Mouse (Mus musculus) neural tube, embryonic 14.5 days (tissue): ENCODE results near the gene Wfdc1. TPM values are rescaled to one million over a fixed set of nuclear protein-coding genes. Genes with fewer than 3 reads are reported as not detected.

Source experiments
- ATAC-seq: fragments of 200-750 bp; cut with Nextera tagmentation; 2 replicates; pipeline ENCODE4 v1.8.0; 2017; ENCODE audit warnings: low read depth, mild to moderate bottlenecking, moderate TSS enrichment, moderate library complexity
- H3K27ac ChIP-seq: fragments of 300-500 bp; sonication (generic); 2 replicates; pipeline ENCODE4 v1.5.1; 2014; ENCODE audit warnings: low read depth, mild to moderate bottlenecking, control low read depth, low read length, moderate library complexity, mixed read lengths
- H3K27me3 ChIP-seq: fragments of 300-500 bp; sonication (generic); 2 replicates; pipeline ENCODE4 v1.6.1; 2014; ENCODE audit warnings: low read length; ENCODE audit not compliant: control insufficient read depth, insufficient read depth
- H3K36me3 ChIP-seq: fragments of 300-500 bp; sonication (generic); 2 replicates; pipeline ENCODE4 v1.6.1; 2014; ENCODE audit warnings: low read length, mixed read lengths; ENCODE audit not compliant: control insufficient read depth, insufficient read depth
- H3K4me1 ChIP-seq: fragments of 300-500 bp; sonication (generic); 2 replicates; pipeline ENCODE4 v1.6.1; 2014; ENCODE audit warnings: low read length; ENCODE audit not compliant: control insufficient read depth, insufficient read depth
- H3K4me2 ChIP-seq: fragments of 300-500 bp; sonication (generic); 2 replicates; pipeline ENCODE4 v1.6.1; 2014; ENCODE audit warnings: mild to moderate bottlenecking, low read depth, low read length, control low read depth
- H3K4me3 ChIP-seq: fragments of 300-500 bp; sonication (generic); 2 replicates; pipeline ENCODE4 v1.5.1; 2014; ENCODE audit warnings: low read depth, low read length, control low read depth, mixed read lengths
- H3K9ac ChIP-seq: fragments of 300-500 bp; sonication (generic); replicated peaks from 2 replicates; pipeline ENCODE4 v1.6.1; 2014; ENCODE audit warnings: low read depth, mild to moderate bottlenecking, control low read depth, low read length, mixed read lengths
- H3K9me3 ChIP-seq: fragments of 300-500 bp; sonication (generic); 2 replicates; pipeline ENCODE4 v1.6.1; 2016; ENCODE audit warnings: low read length; ENCODE audit not compliant: control insufficient read depth
- WGBS: fragments of 180-500 bp; shearing (Covaris S2); extraction: QIAGEN DNeasy Blood & Tissue Kit; methylation state at CpG from one replicate; pipeline ENCODE4 v1.1.7; 2014; 5-methylcytosine and 5-hydroxymethylcytosine counted together
- polyA plus RNA-seq: library from polyadenylated mRNA; unstranded; fragments of >200 nt; fragmentation: Nextera tagmentation; extraction: Ambion mirVana; gene quantifications from 2 replicates; pipeline ENCODE4 v1.2.1, GENCODE M21; 2014

Wfdc1 gene
- polyA plus RNA-seq, 1 experiment from 2014 or later, result 3.2 TPM

DNA sequence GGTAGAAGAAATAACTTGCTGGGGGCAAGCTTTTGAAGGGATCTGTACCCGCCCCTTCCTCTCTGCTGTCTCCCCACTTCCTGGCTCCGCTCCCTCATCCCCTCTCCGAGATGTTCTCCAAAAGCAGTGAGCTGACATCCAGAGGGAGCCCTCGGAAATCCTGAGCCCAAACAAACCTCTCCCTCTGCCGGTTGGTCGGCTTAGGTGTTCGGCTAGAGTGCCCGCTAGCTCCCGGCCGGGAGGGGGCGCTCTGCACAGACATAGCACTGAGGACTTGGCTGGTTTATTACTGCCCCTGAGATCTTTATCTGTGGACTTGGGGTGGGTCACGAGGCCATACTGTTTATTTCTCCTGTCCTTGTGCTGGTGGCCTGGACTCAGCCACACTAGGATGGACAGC is 3.1 kb downstream of the Wfdc1 start:
- no peak for ATAC-seq
- no peak overlapping the region for H3K27ac ChIP-seq
- no peak overlapping the region for H3K4me2 ChIP-seq
- H3K4me3 ChIP-seq, result no peak overlapping the region
- H3K9me3 ChIP-seq, result no peaks in the 10 kb centered on the region
- no peaks in the 10 kb centered on the region for H3K36me3 ChIP-seq
- WGBS, result 61% methylated on average over 12 of the region's 12 CpGs
- no peaks in the 10 kb centered on the region for H3K27me3 ChIP-seq
- H3K9ac ChIP-seq, result no peak overlapping the region
- no peaks in the 10 kb centered on the region for H3K4me1 ChIP-seq

DNA sequence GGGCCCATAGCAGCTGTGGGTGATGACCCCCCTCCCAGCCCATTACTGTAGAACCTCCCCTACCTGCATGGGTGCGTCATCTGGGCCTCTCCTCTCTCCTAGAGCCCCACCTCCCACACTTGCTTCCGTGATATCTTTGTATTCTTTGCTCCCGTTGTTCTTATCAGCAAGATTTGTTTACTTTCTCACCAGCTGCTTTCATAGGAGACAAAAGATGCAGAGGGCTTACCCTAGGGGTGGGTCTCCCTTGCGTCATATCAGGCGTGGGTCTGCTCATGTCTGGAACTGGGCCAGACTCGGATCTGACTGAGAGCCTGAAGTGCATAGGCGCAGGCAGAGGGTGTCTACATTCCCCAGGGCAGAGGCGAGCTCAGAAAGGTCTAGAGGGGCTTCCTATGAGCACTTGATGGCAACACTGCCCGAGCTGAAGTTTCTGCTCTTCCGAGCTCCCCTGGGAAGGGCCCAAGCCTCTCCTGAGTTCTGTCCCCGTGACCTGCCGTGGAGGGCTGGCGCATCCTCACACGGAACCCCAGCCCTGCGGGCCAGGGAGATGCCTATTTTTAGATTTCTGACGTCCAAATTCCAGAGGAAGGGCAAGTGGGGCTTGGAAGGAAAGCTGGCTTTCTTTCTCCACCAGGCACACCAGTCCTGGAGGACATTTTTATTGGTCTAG is 4.4 kb downstream of the Wfdc1 start:
- ATAC-seq, result no peak
- H3K4me2 ChIP-seq, result no peak overlapping the region
- no peak overlapping the region for H3K4me3 ChIP-seq
- H3K9ac ChIP-seq, result no peak overlapping the region
- H3K4me1 ChIP-seq, result no peaks in the 10 kb centered on the region
- no peaks in the 10 kb centered on the region for H3K36me3 ChIP-seq
- no peak overlapping the region for H3K27ac ChIP-seq
- WGBS, result 66% methylated on average over 16 of the region's 16 CpGs
- no peaks in the 10 kb centered on the region for H3K9me3 ChIP-seq
- H3K27me3 ChIP-seq, result no peaks in the 10 kb centered on the region

- ATAC-seq, result no peak
- WGBS, result 81% methylated on average over 9 of the region's 11 CpGs
- no peaks in the 10 kb centered on the region for H3K4me1 ChIP-seq
- H3K27ac ChIP-seq, result no peak overlapping the region
- H3K4me3 ChIP-seq, result no peak overlapping the region
- no peak overlapping the region for H3K9ac ChIP-seq
- H3K4me2 ChIP-seq, result no peak overlapping the region
- no peaks in the 10 kb centered on the region for H3K9me3 ChIP-seq
- H3K27me3 ChIP-seq, result no peaks in the 10 kb centered on the region
- no peaks in the 10 kb centered on the region for H3K36me3 ChIP-seq
Observed at GRCm38 (mm10) chr8:119673976-119674555, 7.9 kb downstream of the Wfdc1 start.

- no peak overlapping the region for H3K9ac ChIP-seq
- 80% methylated on average over 5 of the region's 5 CpGs for WGBS
- H3K4me2 ChIP-seq, result no peak overlapping the region
- H3K36me3 ChIP-seq, result no peaks in the 10 kb centered on the region
- no peaks in the 10 kb centered on the region for H3K4me1 ChIP-seq
- H3K27ac ChIP-seq, result no peak overlapping the region
- no peak overlapping the region for H3K4me3 ChIP-seq
- H3K27me3 ChIP-seq, result no peaks in the 10 kb centered on the region
- no peak for ATAC-seq
- no peaks in the 10 kb centered on the region for H3K9me3 ChIP-seq
Observed at GRCm38 (mm10) chr8:119675457-119675856, 9.3 kb downstream of the Wfdc1 start.

GRCm38 (mm10) chr8:119676389-119676788 is 10.2 kb downstream of the Wfdc1 start:
- Histone ChIP-seq H3K27ac (no peak overlapping the region), H3K9ac (no peak overlapping the region), H3K36me3 (no peaks in the 10 kb centered on the region), H3K9me3 (no peaks in the 10 kb centered on the region), H3K27me3 (no peaks in the 10 kb centered on the region), H3K4me1 (no peaks in the 10 kb centered on the region), H3K4me3 (no peak overlapping the region), H3K4me2 (no peak overlapping the region)
- WGBS, result 22% methylated on average over 8 of the region's 8 CpGs
- ATAC-seq, result peak; percentile 67; the same call in 1 of the 2 replicates

GRCm38 (mm10) chr8:119678138-119678843 is 12.1 kb downstream of the Wfdc1 start:
- H3K4me2 ChIP-seq, result no peak overlapping the region
- H3K27ac ChIP-seq, result no peak overlapping the region
- no peak for ATAC-seq
- no peak overlapping the region for H3K4me3 ChIP-seq
- no peaks in the 10 kb centered on the region for H3K36me3 ChIP-seq
- H3K27me3 ChIP-seq, result no peaks in the 10 kb centered on the region
- H3K9me3 ChIP-seq, result no peaks in the 10 kb centered on the region
- no peak overlapping the region for H3K9ac ChIP-seq
- WGBS, result 9% methylated on average over 18 of the region's 18 CpGs
- H3K4me1 ChIP-seq, result no peaks in the 10 kb centered on the region

DNA sequence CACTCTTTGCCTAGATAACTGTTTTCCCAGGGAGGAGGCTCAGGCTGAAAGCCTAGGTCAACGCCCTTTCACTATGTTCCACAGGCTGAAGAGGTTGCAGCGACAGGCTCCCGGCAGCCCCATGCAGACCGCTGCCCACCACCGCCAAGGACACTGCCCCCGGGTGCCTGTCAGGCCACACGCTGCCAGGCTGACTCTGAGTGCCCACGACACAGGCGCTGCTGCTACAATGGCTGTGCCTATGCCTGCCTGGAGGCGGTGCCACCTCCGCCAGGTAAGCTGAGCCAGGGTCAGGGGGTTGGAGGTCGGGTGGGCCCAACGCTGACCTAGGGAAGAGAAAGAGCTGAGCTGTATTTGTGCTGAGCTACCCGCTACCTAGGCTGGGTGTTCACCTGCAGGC is 13.0 kb downstream of the Wfdc1 start:
- H3K9me3 ChIP-seq, result no peaks in the 10 kb centered on the region
- no peak overlapping the region for H3K27ac ChIP-seq
- no peaks in the 10 kb centered on the region for H3K36me3 ChIP-seq
- no peak for ATAC-seq
- H3K4me1 ChIP-seq, result no peaks in the 10 kb centered on the region
- WGBS, result 67% methylated on average over 14 of the region's 14 CpGs
- no peak overlapping the region for H3K4me2 ChIP-seq
- H3K4me3 ChIP-seq, result no peak overlapping the region
- H3K9ac ChIP-seq, result no peak overlapping the region
- no peaks in the 10 kb centered on the region for H3K27me3 ChIP-seq

DNA sequence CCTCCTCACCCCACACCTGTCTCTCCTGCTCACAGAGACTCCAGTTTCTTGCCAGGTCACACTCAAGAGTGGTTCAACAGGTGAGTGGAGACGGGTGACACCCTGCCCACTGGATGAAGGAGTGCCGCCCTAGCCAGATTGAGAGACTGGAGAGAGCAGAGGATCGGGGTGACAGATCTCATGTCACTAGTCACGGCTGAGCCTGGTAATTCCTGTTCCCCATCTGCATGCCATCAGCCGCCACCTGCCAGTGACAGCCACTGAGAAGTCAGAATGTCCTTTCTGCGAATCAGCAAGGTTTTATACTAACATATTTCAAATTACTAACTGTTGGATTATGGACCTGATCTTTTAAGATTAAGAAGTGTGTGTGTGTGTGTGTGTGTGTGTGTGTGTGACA is 24.4 kb downstream of the Wfdc1 start:
- no peaks in the 10 kb centered on the region for H3K4me1 ChIP-seq

GRCm38 (mm10) chr8:119691989-119692388 is 25.8 kb downstream of the Wfdc1 start:
- no peak overlapping the region for H3K4me3 ChIP-seq
- no peak overlapping the region for H3K4me2 ChIP-seq
- H3K27ac ChIP-seq, result no peak overlapping the region
- no peaks in the 10 kb centered on the region for H3K9me3 ChIP-seq
- H3K27me3 ChIP-seq, result no peaks in the 10 kb centered on the region
- H3K9ac ChIP-seq, result no peak overlapping the region
- H3K36me3 ChIP-seq, result no peaks in the 10 kb centered on the region
- 83% methylated on average over 4 of the region's 4 CpGs for WGBS
- no peak for ATAC-seq
- no peaks in the 10 kb centered on the region for H3K4me1 ChIP-seq

More for the DNA sequence above, 24.4 kb downstream of the Wfdc1 start:
- no peak overlapping the region for H3K9ac ChIP-seq
- no peak overlapping the region for H3K4me3 ChIP-seq
- ATAC-seq, result no peak
- no peaks in the 10 kb centered on the region for H3K27me3 ChIP-seq
- H3K9me3 ChIP-seq, result no peaks in the 10 kb centered on the region
- no peak overlapping the region for H3K4me2 ChIP-seq
- WGBS, result 83% methylated on average over 6 of the region's 6 CpGs
- no peak overlapping the region for H3K27ac ChIP-seq
- no peaks in the 10 kb centered on the region for H3K36me3 ChIP-seq
